Comparison of ENCODE assay signal across 8 mouse cellular contexts in the genomic region with DNA sequence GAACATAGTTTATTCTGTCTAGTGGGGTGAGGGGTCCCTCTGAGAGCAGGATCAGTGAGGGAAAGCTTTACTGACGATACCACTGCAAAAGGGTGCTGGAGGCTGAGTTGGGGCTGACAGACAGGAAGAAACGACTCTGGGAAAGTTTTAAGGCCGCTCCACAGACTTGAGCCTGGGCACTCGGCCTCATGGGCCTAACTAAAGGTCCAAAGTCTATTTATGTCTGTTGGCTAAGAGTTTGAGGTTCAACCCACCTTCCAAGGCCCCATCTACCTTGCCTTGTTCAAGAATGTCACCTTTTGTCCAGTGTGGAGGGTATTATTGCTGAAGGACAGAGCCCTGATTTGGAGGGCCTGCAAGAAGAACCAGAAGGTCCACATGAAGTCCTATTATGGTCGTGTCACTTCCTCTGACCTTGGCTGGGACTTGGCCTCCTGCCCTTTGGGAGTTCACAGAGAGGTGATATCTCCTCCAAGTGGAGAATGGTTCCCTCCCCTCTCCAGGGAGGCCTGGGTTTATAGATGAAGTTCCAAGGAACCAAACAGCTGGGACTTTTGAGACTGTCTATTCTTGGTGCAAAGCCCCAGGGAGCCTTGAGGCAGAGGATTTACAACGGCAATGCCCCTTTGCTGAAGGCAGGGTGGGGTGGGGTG. TPM values are rescaled to one million over a fixed set of nuclear protein-coding genes. Genes with fewer than 3 reads are reported as not detected.
A peak's percentile ranks its signal among the peaks of the same experiment; 100 is the strongest.
DNase-seq lines count a peak whose midpoint lies in the region; ATAC-seq and TF ChIP-seq lines count a peak whose summit lies in the region.

No protein-coding gene starts in this region.

- H3K27me3 ChIP-seq in hindbrain, embryonic 14.5 days (ENCODE audit: control insufficient read depth, insufficient read depth, low read length), result no peaks in the 10 kb centered on the region
- no peaks in the 10 kb centered on the region for H3K27me3 ChIP-seq in forebrain, postnatal 0 days (ENCODE audit: insufficient read depth, low read length)
- H3K27me3 ChIP-seq in thymus, adult 2 months (ENCODE audit: control insufficient read depth, insufficient read depth, low read length), result no peaks in the 10 kb centered on the region

- H3K4me3 ChIP-seq in hindbrain, embryonic 14.5 days (replicated peaks; ENCODE audit: low read length), result no peak overlapping the region
- no peak overlapping the region for H3K4me3 ChIP-seq in forebrain, postnatal 0 days (ENCODE audit: low read depth, low read length)
- H3K4me3 ChIP-seq in thymus, adult 2 months (ENCODE audit: control insufficient read depth, insufficient read depth, low read length), result no peak overlapping the region

- no peak for ATAC-seq in hindbrain, embryonic 14.5 days (ENCODE audit: low FRiP score)
- ATAC-seq in forebrain, postnatal 0 days, result no peak
- no peak for ATAC-seq in frontal cortex, adult (ENCODE audit: low TSS enrichment)

- no peak for TF ChIP-seq POLR2A in thymus, adult 2 months (IDR thresholded peaks at IDR 0.05; ENCODE audit: control insufficient read depth, extremely low read depth, insufficient read depth, low read length, poor library complexity)

- 0 out of 2 replicates have a peak, but pooled peaks cover 11% of the 10 kb centered on the region for H3K4me1 ChIP-seq in hindbrain, embryonic 14.5 days (replicated peaks; ENCODE audit: control insufficient read depth, insufficient read depth, low read length)
- no peaks in the 10 kb centered on the region for H3K4me1 ChIP-seq in forebrain, postnatal 0 days (ENCODE audit: insufficient read depth)
- H3K4me1 ChIP-seq in thymus, adult 2 months (replicated peaks; ENCODE audit: control insufficient read depth, insufficient read depth, low read length), result peaks cover 2% of the 10 kb centered on the region; the same call in 1 of the 2 replicates

- 73% methylated on average over 6 of the region's 6 CpGs for WGBS in hindbrain, embryonic 14.5 days
- WGBS in forebrain, postnatal 0 days, result 81% methylated on average over 6 of the region's 6 CpGs
- 83% methylated on average over 6 of the region's 6 CpGs for WGBS in thymus, adult 2 months

- H3K9me3 ChIP-seq in hindbrain, embryonic 14.5 days (ENCODE audit: control insufficient read depth, low read length), result no peaks in the 10 kb centered on the region
- no peaks in the 10 kb centered on the region for H3K9me3 ChIP-seq in forebrain, postnatal 0 days (ENCODE audit: low read length)

- peak; percentile 22 for DNase-seq in NIH3T3 (ENCODE audit: low read depth)
- peak; percentile 72 for DNase-seq in gastrocnemius, postnatal 10 days
- peak; percentile 89 for DNase-seq in kidney, adult 18-20 months
- DNase-seq in lung, postnatal 25 days (ENCODE audit: low spot score), result peak; percentile 81
- no peak for DNase-seq in hindbrain, embryonic 14.5 days (ENCODE audit: low spot score)
- no peak for DNase-seq in forebrain, postnatal 0 days
- DNase-seq in thymus, adult 2 months, result no peak

- H3K9ac ChIP-seq in hindbrain, embryonic 14.5 days, result no peak overlapping the region
- no peak overlapping the region for H3K9ac ChIP-seq in forebrain, postnatal 0 days

- no peaks in the 10 kb centered on the region for H3K36me3 ChIP-seq in hindbrain, embryonic 14.5 days (replicated peaks; ENCODE audit: control insufficient read depth, insufficient read depth)
- no peaks in the 10 kb centered on the region for H3K36me3 ChIP-seq in forebrain, postnatal 0 days (ENCODE audit: insufficient read depth)
- H3K36me3 ChIP-seq in thymus, adult 2 months (ENCODE audit: control insufficient read depth, insufficient read depth, low read length), result no peaks in the 10 kb centered on the region

- TF ChIP-seq CTCF in forebrain, postnatal 0 days (IDR thresholded peaks at IDR 0.05; ENCODE audit: low read depth), result no peak
- no peak for TF ChIP-seq CTCF in thymus, adult 2 months (IDR thresholded peaks at IDR 0.05; ENCODE audit: borderline replicate concordance, control insufficient read depth, extremely low read depth, insufficient read depth, low read length, poor library complexity)

- no peak overlapping the region for H3K27ac ChIP-seq in hindbrain, embryonic 14.5 days
- no peak overlapping the region for H3K27ac ChIP-seq in forebrain, postnatal 0 days (ENCODE audit: low read depth, low read length)
- no peak overlapping the region for H3K27ac ChIP-seq in thymus, adult 2 months (ENCODE audit: control insufficient read depth, insufficient read depth, low read length)

- no peak overlapping the region for H3K4me2 ChIP-seq in hindbrain, embryonic 14.5 days (replicated peaks)
- H3K4me2 ChIP-seq in forebrain, postnatal 0 days (ENCODE audit: low read depth), result no peak overlapping the region

RNA-seq across cellular contexts. Expression of a gene that starts 55.2 kb away (rescaled TPM):
- 10 to 100 TPM; 39.3 to 39.8 TPM for total RNA-seq in gastrocnemius, postnatal 10 days (2021)
- polyA plus RNA-seq in hindbrain, embryonic 14.5 days (2014; fragmentation: Nextera tagmentation; extraction: Ambion mirVana), result 41.5 and 45.3 TPM in 2 replicates
- 13.6 and 17.5 TPM in 2 replicates for total RNA-seq in forebrain, postnatal 0 days (2014; rRNA removed)
- polyA plus RNA-seq in forebrain, postnatal 0 days (2015; fragmentation: Nextera tagmentation; extraction: Ambion mirVana), result 23.0 and 26.2 TPM in 2 replicates
- polyA plus RNA-seq in thymus, adult 2 months (2012; rRNA removed), result 224 and 227 TPM in 2 replicates

Comparison
In these comparisons a context has a peak if more than half of its experiments do, and no peak if none do; other contexts are left out.
1. DNase-seq: peak in NIH3T3 (single experiment), gastrocnemius, postnatal 10 days (single experiment), kidney, adult 18-20 months (single experiment) and lung, postnatal 25 days (single experiment); none in hindbrain, embryonic 14.5 days (single experiment), forebrain, postnatal 0 days (single experiment) and thymus, adult 2 months (single experiment).